Mouse (Mus musculus): ENCODE results near the gene Zdhhc20.

GRCm38 (mm10) chr14:57934666-57935065, 44.6 kb upstream of the Zdhhc20 start:
- TF ChIP-seq CTCF (IDR thresholded peaks at IDR 0.05) (no peak), POLR2A (IDR thresholded peaks at IDR 0.05; ENCODE audit: insufficient read depth, low read depth, low read length) (no peak)

Measured in heart, adult 2 months (tissue).